Mouse (Mus musculus): ENCODE measurements around the gene Cdh3.

DNA sequence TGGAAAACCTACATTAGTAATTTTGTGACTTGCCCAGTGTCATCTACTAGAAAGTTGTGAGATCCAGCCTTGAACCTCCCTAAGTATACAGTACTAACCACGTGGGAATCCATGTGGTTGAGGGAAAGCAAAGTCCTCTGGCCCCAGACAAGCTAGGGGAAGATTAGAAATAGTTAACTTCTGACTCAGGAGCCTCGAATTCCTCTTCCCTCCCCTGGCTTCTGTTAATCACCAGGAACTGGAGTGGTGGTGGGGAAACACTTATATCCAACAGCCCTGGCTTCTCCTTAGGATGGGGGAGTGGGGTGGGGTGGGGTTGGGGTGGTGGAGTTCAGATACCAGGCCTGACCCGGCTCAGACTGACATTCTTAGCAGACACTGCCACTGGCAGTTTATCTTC lies 8.1 kb downstream of the Cdh3 start:
- TF ChIP-seq CTCF (IDR thresholded peaks at IDR 0.05; ENCODE audit: borderline replicate concordance, extremely low read depth, insufficient read depth, insufficient read length) (no peak), POLR2A (IDR thresholded peaks at IDR 0.05; ENCODE audit: borderline replicate concordance, extremely low read depth, insufficient read depth, insufficient read length, poor library complexity, severe bottlenecking) (no peak)
